Mouse (Mus musculus) midbrain, embryonic 16.5 days (tissue): ENCODE data around the gene Arhgap40. TPM values are rescaled to one million over a fixed set of nuclear protein-coding genes. Genes with fewer than 3 reads are reported as not detected.

Experiments
- ATAC-seq: fragments of 200-750 bp; cut with Nextera tagmentation; 2 replicates; pipeline ENCODE4 v1.8.0; 2017; ENCODE audit warnings: moderate TSS enrichment
- H3K27ac ChIP-seq: fragments of 300-500 bp; sonication (generic); 2 replicates; pipeline ENCODE4 v1.5.1; 2014; ENCODE audit warnings: mild to moderate bottlenecking, low read length, mixed read lengths
- H3K27me3 ChIP-seq: fragments of 300-500 bp; sonication (generic); 2 replicates; pipeline ENCODE4 v1.6.1; 2014; ENCODE audit warnings: low read depth, low read length, mixed read lengths; ENCODE audit not compliant: control insufficient read depth, insufficient read depth
- H3K36me3 ChIP-seq: fragments of 300-500 bp; sonication (generic); 2 replicates; pipeline ENCODE4 v1.6.1; 2014; ENCODE audit warnings: mild to moderate bottlenecking, low read length, moderate library complexity, mixed read lengths; ENCODE audit not compliant: control insufficient read depth, insufficient read depth
- H3K4me1 ChIP-seq: fragments of 300-500 bp; sonication (generic); 2 replicates; pipeline ENCODE4 v1.6.1; 2014; ENCODE audit warnings: mild to moderate bottlenecking, low read length, mixed read lengths; ENCODE audit not compliant: control insufficient read depth, insufficient read depth
- H3K4me2 ChIP-seq: fragments of 300-500 bp; sonication (generic); 2 replicates; pipeline ENCODE4 v1.6.1; 2014; ENCODE audit warnings: mild to moderate bottlenecking, low read length, mixed read lengths
- H3K4me3 ChIP-seq: fragments of 300-500 bp; sonication (generic); 2 replicates; pipeline ENCODE4 v1.5.1; 2014; ENCODE audit warnings: low read depth, mild to moderate bottlenecking, low read length, moderate library complexity, mixed read lengths
- H3K9ac ChIP-seq: fragments of 300-500 bp; sonication (generic); 2 replicates; pipeline ENCODE4 v1.6.1; 2014; ENCODE audit warnings: low read depth, low read length, mixed read lengths
- H3K9me3 ChIP-seq: fragments of 300-500 bp; sonication (generic); replicated peaks from 2 replicates; pipeline ENCODE4 v1.6.1; 2014; ENCODE audit warnings: mild to moderate bottlenecking, low read length, mixed read lengths; ENCODE audit not compliant: control insufficient read depth, poor library complexity, severe bottlenecking
- WGBS: fragments of 180-500 bp; shearing (Covaris S2); extraction: QIAGEN DNeasy Blood & Tissue Kit; methylation state at CpG from one replicate; pipeline ENCODE4 v1.1.7; 2014; 5-methylcytosine and 5-hydroxymethylcytosine counted together
- polyA plus RNA-seq: library from polyadenylated mRNA; unstranded; fragments of >200 nt; fragmentation: Nextera tagmentation; extraction: Ambion mirVana; gene quantifications from 2 replicates; pipeline ENCODE4 v1.2.1, GENCODE M21; 2015

Arhgap40 gene
- polyA plus RNA-seq, 1 experiment from 2014 or later: 1.5 TPM

DNA sequence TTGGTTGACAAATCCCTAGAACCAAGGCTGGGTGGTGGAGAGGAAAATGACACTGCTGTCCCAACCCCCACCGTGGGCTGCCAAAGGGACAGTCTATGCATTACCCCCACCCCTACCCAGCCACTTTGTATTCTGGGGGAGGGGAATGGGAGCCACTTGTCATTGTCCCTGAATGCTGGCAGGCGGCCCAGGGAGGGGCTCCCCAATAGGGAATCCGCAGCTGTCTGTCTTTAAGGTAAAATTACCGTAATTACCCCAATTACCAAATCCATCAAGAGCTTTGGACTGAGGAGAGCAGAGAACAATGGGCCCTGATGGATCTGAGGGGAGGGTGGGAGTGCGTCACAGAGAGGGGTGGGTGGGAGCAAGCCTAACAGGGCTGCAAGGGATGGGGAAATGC is 44.2 kb downstream of the Arhgap40 start:
- WGBS: 6% methylated on average over 5 of the region's 5 CpGs
- H3K36me3 ChIP-seq: no peaks in the 10 kb centered on the region
- H3K27me3 ChIP-seq: peaks cover 10% of the 10 kb centered on the region
- ATAC-seq: no peak
- H3K4me2 ChIP-seq: peak overlapping the region; percentile 34; the same call in 1 of the 2 replicates
- no peak overlapping the region for H3K4me3 ChIP-seq
- no peaks in the 10 kb centered on the region for H3K9me3 ChIP-seq
- H3K4me1 ChIP-seq: peaks cover 40% of the 10 kb centered on the region
- no peak overlapping the region for H3K9ac ChIP-seq
- peak overlapping the region; percentile 56 for H3K27ac ChIP-seq

DNA sequence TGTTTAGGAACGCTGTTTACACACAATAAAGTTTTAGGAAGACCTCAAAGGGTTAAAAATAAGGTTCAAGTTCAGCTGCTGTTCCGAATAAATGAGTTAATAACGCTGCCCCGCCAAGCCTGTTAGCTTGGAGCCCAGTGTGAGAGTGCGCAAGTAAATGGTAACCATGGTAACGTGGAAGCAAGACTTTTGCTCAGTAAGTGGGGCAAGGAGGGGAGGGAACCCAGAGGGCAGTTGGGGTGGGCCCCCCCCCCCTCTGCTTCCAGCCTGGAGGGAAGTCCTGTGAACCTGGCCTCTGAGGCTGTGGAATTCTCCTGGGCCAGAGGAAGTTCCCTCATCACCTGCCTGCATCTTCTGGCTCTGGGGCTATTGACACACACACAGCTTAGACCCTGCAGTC is 47.3 kb downstream of the Arhgap40 start:
- peak overlapping the region; percentile 5; the same call in 1 of the 2 replicates for H3K4me2 ChIP-seq

DNA sequence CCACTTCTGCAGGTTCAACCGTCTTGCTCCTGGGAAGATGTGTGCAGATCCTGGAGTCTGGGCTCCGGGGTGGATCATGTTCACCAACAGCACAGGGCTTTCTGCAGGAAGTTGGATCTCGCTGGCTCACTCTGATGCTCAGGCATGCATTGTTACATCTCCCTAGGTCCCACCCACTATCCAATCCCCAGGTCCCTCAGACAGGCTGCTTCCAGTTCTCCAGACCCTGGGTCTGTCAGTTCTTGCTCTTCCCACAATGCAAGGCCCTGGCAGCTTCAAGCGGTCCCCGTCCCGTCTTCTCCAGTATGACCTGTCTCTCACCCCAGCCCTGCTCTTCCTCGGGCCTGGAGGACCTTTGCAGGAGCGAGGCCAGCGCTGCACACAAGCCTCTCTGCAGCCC is 48.2 kb downstream of the Arhgap40 start:
- ATAC-seq: peak; percentile 33

More for the DNA sequence above, 47.3 kb downstream of the Arhgap40 start:
- Histone ChIP-seq H3K9ac (no peak overlapping the region), H3K4me1 (peaks cover 41% of the 10 kb centered on the region), H3K36me3 (no peaks in the 10 kb centered on the region), H3K9me3 (no peaks in the 10 kb centered on the region), H3K27ac (peak overlapping the region; percentile 91), H3K27me3 (no peaks in the 10 kb centered on the region; the same call in 1 of the 2 replicates), H3K4me3 (no peak overlapping the region)
- WGBS: 18% methylated on average over 6 of the region's 6 CpGs
- no peak for ATAC-seq

GRCm38 (mm10) chr2:158561371-158562144 is 49.0 kb downstream of the Arhgap40 start:
- WGBS: 46% methylated on average over 3 of the region's 3 CpGs
- Histone ChIP-seq H3K9me3 (no peaks in the 10 kb centered on the region), H3K27ac (peak overlapping the region; percentile 91), H3K27me3 (no peaks in the 10 kb centered on the region; the same call in 1 of the 2 replicates), H3K36me3 (no peaks in the 10 kb centered on the region), H3K4me1 (peaks cover 33% of the 10 kb centered on the region), H3K4me3 (no peak overlapping the region), H3K9ac (peak overlapping the region; percentile 52), H3K4me2 (peak overlapping the region; percentile 41)
- ATAC-seq: peak; percentile 91

More for the DNA sequence above, 48.2 kb downstream of the Arhgap40 start:
- Histone ChIP-seq H3K4me1 (peaks cover 36% of the 10 kb centered on the region), H3K27me3 (no peaks in the 10 kb centered on the region; the same call in 1 of the 2 replicates), H3K27ac (peak overlapping the region; percentile 91), H3K9me3 (no peaks in the 10 kb centered on the region), H3K36me3 (no peaks in the 10 kb centered on the region), H3K9ac (peak overlapping the region; percentile 52), H3K4me2 (peak overlapping the region; percentile 41), H3K4me3 (no peak overlapping the region)
- WGBS: 24% methylated on average over 9 of the region's 9 CpGs

- H3K27ac ChIP-seq: peak overlapping the region; percentile 35; the same call in 1 of the 2 replicates
- WGBS: 19% methylated on average over 13 of the region's 13 CpGs
These were observed 58.0 kb downstream of the Arhgap40 start for GRCm38 (mm10) chr2:158570421-158571081.

GRCm38 (mm10) chr2:158579979-158580378 is 67.4 kb downstream of the Arhgap40 start:
- no peak overlapping the region for H3K27ac ChIP-seq
- no peak for ATAC-seq
- no peak overlapping the region for H3K4me2 ChIP-seq
- no peaks in the 10 kb centered on the region for H3K9me3 ChIP-seq
- H3K36me3 ChIP-seq: no peaks in the 10 kb centered on the region
- no peaks in the 10 kb centered on the region for H3K27me3 ChIP-seq
- 26% methylated on average over 4 of the region's 4 CpGs for WGBS
- no peak overlapping the region for H3K9ac ChIP-seq
- H3K4me1 ChIP-seq: peaks cover 5% of the 10 kb centered on the region
- H3K4me3 ChIP-seq: no peak overlapping the region

More at GRCm38 (mm10) chr2:158570421-158571081, 58.0 kb downstream of the Arhgap40 start:
- Histone ChIP-seq H3K27me3 (no peaks in the 10 kb centered on the region), H3K9ac (no peak overlapping the region), H3K9me3 (no peaks in the 10 kb centered on the region), H3K4me2 (no peak overlapping the region), H3K4me3 (no peak overlapping the region), H3K4me1 (peaks cover 19% of the 10 kb centered on the region), H3K36me3 (no peaks in the 10 kb centered on the region)
- peak; percentile 57; the same call in 1 of the 2 replicates for ATAC-seq

DNA sequence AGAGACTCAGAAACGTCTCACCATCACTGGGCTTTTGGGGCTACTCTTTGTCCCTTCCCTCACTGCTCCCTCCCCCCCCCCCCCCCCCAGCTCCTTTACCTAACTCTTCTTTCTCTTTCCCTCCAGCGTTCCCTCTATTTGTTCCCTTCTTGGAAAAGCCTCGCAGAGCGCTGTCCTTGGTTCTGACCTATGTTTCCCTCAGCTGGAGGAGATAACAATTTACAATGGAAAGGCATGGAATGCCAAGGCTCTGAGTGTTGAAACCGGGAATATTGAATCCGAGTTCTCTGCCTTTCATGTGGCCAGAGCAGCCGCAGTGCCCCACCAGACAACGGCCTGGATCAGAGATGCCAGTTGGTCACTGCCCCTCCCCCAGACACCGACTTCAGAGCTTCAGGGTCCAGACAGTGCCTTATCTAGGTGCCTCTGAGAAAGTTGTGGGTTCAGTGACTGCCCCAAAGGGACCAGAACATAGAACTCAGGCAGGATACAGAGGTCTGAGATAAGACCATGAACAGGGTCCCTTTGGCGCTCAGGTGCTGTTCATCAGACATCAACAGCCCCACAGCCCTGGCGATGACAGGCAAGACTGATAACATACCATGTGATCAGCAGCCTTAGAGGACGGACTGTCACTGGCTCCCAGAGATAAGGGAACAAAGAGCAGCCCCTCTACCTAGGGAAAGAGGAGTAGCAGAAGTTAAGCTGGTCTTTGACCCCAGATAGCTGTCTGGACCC is 72.2 kb downstream of the Arhgap40 start:
- WGBS: 9% methylated on average over 12 of the region's 12 CpGs
- no peak overlapping the region for H3K4me3 ChIP-seq
- H3K9me3 ChIP-seq: no peaks in the 10 kb centered on the region
- 0 out of 2 replicates have a peak overlapping the region, but pooled peaks have one; percentile 7 for H3K27ac ChIP-seq
- no peak overlapping the region for H3K9ac ChIP-seq
- no peak for ATAC-seq
- H3K4me1 ChIP-seq: peaks cover 13% of the 10 kb centered on the region
- H3K36me3 ChIP-seq: no peaks in the 10 kb centered on the region
- H3K27me3 ChIP-seq: no peaks in the 10 kb centered on the region
- H3K4me2 ChIP-seq: no peak overlapping the region

DNA sequence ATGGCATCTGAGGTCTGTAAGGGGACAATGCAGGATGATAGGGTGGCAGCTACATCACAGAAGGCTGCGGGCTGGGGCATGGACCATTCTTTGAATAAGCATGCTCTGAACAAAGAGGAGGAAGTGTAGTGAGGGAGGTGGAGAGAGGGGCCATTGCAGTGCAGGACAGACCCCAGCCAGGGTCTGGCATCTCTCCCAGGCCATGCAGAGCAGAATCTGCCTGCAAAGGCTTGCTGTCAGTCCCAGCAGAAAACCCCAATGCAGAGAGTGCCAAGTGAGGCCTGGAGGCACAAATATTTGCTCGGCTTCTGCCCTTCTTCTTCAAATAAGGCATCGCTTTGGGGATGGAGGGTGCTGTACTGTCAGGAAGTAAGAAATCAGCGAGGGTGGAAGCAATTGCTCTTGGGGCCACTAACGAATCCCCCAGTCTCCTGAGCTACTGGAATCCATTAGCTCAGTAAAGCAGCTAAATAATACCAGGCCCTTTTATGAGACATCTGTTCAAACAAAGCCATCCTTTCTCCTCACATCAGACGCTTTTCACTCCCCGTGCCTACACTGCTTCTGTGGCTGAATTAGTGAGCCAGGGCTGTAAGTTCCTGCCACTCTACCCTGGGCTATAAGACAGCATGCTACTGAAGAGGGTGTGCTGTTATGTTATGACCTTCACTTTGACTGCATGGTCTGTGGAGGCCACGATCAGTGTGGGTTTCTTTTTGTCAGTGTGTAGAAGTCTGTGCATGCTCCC is 76.1 kb downstream of the Arhgap40 start:
- peaks cover 11% of the 10 kb centered on the region for H3K4me1 ChIP-seq
- H3K27me3 ChIP-seq: no peaks in the 10 kb centered on the region
- no peak overlapping the region for H3K4me3 ChIP-seq
- H3K9ac ChIP-seq: peak overlapping the region; percentile 43; the same call in 1 of the 2 replicates
- 21% methylated on average over 8 of the region's 8 CpGs for WGBS
- peak; percentile 41; the same call in 1 of the 2 replicates for ATAC-seq
- no peaks in the 10 kb centered on the region for H3K9me3 ChIP-seq
- no peaks in the 10 kb centered on the region for H3K36me3 ChIP-seq
- H3K4me2 ChIP-seq: no peak overlapping the region
- H3K27ac ChIP-seq: peak overlapping the region; percentile 14
